Mouse (Mus musculus) v-Abl transformed pro-B cells (cell line): ENCODE measurements around the gene Gm10570.

Experiments
- in situ Hi-C, 2 experiments: fragments of 400-800 bp; cut with MboI; formaldehyde crosslinking; loops; one replicate each; pipeline ENCODE4 v1.15.1; 2025; ENCODE audit not compliant: unreplicated experiment in 2 of 2

The Gm10570 gene

DNA sequence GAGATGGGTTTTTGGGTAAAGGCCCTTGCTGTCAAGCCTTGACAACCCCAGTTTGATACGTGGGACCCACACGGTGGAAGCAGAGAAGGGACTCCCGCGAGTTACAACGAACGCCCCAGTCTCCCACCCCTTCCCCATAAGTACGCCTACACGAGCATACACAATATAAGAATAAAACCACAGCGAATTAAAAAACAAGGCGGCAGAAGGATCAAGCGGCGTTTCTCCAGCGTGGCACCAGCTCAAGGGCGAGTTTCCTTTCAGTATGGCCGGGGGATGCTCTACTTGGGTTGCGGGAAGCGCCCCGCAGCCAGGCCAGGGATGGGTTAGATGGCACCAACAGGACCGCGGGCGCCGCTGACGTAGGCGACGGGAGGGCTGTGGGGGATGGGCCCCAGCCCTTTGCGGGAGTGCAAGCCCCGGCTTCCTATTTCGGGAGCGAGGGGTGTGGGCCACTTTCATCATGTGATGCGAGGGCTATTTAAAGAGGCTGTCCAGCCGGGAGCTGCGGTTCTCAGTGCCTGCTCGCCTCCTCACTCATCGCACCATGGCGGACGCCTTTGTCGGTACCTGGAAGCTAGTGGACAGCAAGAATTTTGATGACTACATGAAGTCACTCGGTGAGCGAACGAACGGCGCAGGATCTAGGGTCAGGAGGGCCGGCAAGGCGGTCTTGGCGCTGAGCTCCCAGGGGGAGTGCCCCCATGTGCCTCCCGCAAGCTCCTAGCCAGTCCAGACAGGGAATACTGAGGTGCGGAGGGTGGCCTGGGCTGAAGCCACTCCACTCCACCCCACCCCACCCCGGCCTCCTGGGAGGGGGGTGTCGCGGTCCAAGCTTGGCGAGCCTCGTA, at the start of gene Gm10570, which contains the start of gene Fabp3:
Gene Gm10570 (minus strand): TSS at position 444 of the 851 bp plus-strand sequence.
Gene Fabp3 (plus strand): TSS at position 365 of the 851 bp plus-strand sequence.
- in situ Hi-C loops = no loop called here

DNA sequence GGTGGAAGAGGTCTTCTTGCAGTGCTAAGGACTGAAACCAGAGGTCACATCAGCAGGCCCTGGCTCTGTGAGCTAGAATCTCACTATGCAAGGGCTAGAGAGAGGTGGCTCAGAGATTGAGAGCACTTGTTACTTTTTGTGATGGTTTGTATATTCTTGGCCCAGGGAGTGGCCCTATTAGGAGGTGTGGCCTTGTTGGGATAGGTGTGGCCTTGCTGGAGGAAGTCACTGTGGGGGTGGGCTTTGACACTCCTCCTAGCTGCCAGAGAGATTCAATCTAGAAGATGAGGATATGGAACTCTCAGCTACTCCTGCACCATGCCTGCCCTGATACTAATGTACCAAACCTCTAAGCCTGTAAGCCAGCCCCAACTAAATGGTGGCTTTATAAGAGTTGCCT, 49.5 kb upstream of the Gm10570 start:
- in situ Hi-C loops = no loop called here

- in situ Hi-C loops = no loop called here
Observed at GRCm38 (mm10) chr4:130352588-130352987, 44.1 kb upstream of the Gm10570 start.

DNA sequence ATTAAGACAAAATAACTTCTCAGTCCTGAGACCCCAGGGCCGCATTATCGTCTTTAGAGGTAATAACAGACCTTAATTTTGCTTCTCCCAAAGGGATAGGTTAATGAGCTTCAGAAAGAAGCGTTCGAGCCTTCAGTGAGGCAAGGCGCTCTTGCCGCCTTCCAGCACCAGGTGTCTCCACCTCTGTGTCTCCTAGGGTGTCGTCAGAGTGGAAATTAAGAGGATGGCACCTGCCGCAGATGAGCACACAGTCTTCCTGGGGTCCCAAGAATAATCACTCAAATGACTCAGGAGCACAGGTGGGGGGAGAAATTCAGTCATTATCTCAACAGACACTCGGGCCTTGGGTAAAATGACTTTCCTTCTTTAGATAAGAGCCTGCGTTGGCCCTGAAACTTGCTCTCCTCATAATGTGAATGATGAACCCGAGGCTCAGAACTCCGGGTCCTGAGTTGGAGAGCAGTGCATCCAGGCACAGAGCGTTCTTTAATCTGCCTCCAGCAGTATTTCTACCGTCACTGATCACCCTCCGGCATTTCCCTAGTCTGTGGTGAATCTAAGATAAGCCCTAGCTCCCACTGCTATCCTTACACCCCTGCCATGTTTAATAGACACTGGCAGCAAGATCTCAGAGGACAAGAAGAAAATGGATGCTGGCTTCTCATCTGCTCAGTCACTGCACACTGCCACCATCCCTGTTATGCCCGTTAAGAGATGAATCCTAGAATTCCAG, 42.4 kb upstream of the Gm10570 start:
- in situ Hi-C loops = no loop called here

GRCm38 (mm10) chr4:130349666-130350065, 41.2 kb upstream of the Gm10570 start:
- in situ Hi-C loops = no loop called here

DNA sequence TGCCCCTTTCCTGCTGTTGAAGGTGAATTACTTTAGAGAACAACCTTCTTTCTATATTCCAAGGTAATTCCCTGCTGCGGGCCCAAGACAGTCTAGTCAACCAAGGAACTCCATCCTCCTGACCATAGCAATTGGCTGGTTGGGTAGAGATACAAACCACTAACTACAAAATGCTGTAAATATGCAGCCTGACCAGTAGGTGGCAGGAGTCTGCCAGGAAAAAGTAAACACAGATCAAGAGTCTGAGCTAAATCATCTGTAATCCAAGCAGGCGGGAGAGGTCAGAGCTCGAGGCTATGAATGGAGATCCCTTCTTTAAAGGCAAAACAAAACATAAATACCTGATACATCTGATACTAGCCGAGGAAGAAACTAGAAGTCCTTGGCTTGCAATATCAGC, 33.2 kb upstream of the Gm10570 start:
- in situ Hi-C loops = loop anchor here in 1 of 2 experiments (5.0 kb wide), 1 partner anchor 536 kb away; no protein-coding TSS in a partner anchor

DNA sequence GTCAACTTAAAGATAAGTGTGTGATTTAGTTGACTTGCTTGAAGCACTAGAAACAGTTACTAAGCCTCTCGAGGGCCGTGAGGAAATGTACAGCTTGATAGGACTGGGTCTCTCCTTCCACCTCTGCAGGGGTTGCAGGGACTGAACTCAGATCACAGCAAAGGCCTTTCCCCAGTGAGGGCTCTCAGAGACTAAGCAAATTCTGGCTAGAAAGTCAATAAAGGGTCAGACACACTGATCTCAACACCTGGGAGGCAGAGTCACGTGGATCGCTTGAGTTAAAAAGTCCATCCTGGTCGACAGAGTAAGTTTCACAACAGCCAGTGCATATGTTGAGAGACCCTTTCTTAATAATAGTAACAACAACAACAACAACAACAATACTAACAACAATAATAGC, 27.4 kb upstream of the Gm10570 start:
- in situ Hi-C loops = no loop called here

DNA sequence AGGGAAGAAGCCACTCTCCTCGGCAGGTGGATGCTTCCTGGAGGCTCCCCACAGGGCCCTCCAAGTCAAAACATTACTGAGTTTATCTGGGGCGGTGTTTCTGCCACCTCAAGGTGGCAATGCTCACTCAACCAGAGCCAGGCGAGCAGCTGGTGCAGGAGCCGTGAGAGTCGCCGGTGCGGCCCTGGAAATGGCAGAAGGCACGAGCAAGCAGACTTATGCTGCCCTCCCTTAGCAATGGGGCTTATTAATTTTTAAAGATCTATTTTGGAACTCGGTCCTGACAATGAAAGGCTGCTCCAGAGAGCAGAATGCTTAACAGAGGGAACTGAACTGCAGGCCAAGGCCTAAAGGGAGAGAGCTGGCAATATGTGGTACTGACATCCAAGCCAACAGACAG, 18.9 kb upstream of the Gm10570 start:
- in situ Hi-C loops = no loop called here

GRCm38 (mm10) chr4:130325446-130325845, 17.0 kb upstream of the Gm10570 start:
- in situ Hi-C loops = no loop called here

GRCm38 (mm10) chr4:130323607-130324006, 15.1 kb upstream of the Gm10570 start:
- in situ Hi-C loops = no loop called here

GRCm38 (mm10) chr4:130323165-130323564, 14.7 kb upstream of the Gm10570 start:
- in situ Hi-C loops = no loop called here

GRCm38 (mm10) chr4:130322567-130322966, 14.1 kb upstream of the Gm10570 start:
- in situ Hi-C loops = no loop called here

DNA sequence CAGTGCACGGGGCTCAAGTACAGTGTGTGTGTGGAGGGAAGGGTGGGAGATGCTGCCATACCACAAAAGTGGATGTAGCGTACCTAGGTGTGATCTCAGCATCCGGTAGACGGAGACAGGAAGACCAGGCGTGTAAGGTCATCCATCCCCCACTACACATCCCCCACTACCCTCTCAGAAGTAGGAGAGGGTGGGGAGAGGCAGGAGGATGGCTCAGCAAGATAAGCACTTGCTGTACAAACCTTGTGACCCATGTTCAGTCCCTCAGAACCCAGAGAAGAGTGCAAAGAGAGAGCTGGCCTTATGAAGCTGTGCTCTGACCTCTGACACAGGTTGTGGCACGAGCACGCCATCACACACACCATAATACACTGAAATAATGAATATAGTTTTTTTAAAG, 13.2 kb upstream of the Gm10570 start:
- in situ Hi-C loops = no loop called here

- in situ Hi-C loops = no loop called here
Observed at GRCm38 (mm10) chr4:130319564-130319963, 11.1 kb upstream of the Gm10570 start.

DNA sequence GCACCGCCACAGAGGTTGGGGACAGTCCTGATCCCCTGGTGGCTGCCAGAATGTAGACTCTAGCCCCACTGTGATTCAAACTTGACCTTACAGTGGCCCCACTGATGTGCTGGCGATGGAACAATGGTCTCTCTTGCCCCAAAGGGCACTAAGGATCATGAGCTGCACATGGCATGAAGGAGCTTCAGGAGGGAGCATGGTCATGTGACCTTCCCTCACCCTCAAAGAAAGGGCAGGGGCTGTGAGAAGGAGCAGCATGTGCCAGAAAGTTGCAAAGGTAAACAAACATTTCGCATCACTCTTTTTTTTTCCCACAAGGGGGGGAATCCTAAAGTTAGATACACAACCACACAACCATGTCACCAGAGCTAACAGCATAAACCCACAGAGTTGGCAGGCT, 9.6 kb upstream of the Gm10570 start:
- in situ Hi-C loops = no loop called here

DNA sequence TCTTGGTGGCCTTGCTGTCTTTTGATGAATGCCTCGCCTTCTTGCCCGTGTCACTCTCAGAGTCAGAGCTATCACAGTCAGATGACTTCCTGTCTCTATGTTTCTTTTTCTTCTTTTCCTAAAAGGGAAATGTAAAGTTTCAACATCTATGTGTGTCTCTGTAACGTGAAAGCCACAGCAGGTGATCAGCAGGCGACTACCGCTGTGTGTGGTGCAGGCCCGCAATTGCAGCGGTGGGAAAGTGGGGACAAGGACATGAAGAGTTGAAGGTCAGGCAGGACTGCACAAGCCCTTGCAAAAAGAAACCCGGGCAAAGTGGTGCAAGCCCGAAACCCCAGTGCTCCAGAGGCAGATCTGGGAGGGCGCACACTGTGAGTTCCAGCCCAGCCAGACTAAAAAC, 8.2 kb upstream of the Gm10570 start:
- in situ Hi-C loops = no loop called here

DNA sequence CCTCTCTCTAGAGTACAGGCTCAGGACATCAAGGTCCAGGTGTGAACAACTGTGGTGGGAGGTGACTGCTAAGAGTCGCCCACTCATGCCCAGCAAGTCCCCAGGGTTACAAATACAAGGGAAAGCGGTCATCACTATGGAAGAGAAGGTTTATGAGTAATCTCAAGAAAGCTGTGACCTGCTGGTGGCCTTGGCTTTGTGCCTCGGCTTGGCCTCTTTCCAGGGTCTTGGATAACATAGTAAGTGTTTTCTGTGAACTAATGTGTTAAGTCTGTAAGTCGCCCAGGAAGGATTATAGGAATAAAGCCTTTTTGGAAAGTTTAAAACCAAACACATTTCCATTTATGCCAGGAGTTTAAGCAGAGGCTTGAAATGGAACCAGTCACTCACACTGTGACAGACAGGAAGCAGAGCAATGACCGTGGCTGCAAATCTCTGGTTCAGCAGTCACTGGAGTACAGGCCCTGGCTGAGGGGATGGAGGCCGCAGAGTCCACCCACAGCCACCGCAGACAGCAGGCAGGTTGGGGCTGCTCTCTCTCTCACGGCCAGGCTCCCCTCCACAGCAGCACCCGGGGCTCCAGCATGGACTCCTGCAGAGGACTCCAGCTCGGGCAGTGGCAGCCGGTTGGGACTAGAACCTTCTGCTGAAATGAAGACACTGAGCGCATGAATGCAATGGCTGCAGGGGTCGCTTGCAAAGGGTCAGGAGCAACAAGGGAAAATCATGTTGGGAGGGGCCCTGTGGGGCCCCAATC, 7.5 kb upstream of the Gm10570 start:
- in situ Hi-C loops = no loop called here

DNA sequence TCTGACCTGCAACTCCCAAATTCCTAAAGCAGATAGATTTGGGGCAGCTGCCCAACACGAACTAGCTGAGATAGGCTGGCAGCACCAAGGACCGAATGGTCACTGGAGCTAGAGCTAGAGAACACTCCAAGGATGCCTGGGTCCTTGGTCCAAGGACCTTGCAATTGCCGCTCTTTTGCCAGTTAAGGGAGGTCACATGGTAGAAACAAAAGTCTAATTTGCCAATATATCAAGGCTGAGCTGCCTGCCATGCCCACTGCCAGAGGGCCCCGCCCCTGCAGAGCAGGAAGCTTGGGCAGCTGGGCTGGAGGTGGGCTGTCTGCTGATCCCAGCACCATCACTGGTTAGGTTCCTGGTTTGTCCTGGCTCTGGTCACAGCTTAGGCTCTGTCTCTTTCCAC, 5.1 kb upstream of the Gm10570 start:
- in situ Hi-C loops = no loop called here

- in situ Hi-C loops = no loop called here
Observed at GRCm38 (mm10) chr4:130312526-130312925, 4.1 kb upstream of the Gm10570 start.

GRCm38 (mm10) chr4:130309254-130309653, 780 bp upstream of the Gm10570 start:
- in situ Hi-C loops = no loop called here

- in situ Hi-C loops = no loop called here
Observed at GRCm38 (mm10) chr4:130307851-130308230, 633 bp downstream of the Gm10570 start.
